Mouse (Mus musculus): ENCODE results near the gene Krt7. TPM values are rescaled to one million over a fixed set of nuclear protein-coding genes. Genes with fewer than 3 reads are reported as not detected.
A peak's percentile ranks its signal among the peaks of the same experiment; 100 is the strongest.

Gene Krt7
- total RNA-seq, 2 experiments from 2014 or later = 9.3 to 10.0 TPM

- DNase-seq = no peak
These were observed 34.1 kb upstream of the Krt7 start for GRCm38 (mm10) chr15:101376776-101377061.

- no peak for DNase-seq
These were observed 32.2 kb upstream of the Krt7 start for GRCm38 (mm10) chr15:101378646-101379045.

- DNase-seq = peak; percentile 53
These were observed 29.1 kb upstream of the Krt7 start for GRCm38 (mm10) chr15:101381758-101382157.

GRCm38 (mm10) chr15:101382811-101383210 is 28.0 kb upstream of the Krt7 start:
- DNase-seq = peak; percentile 84

GRCm38 (mm10) chr15:101384610-101385009 is 26.2 kb upstream of the Krt7 start:
- DNase-seq = no peak

- no peak for DNase-seq
These were observed 25.8 kb upstream of the Krt7 start for GRCm38 (mm10) chr15:101385064-101385463.

GRCm38 (mm10) chr15:101387176-101387575 is 23.7 kb upstream of the Krt7 start:
- peak; percentile 58 for DNase-seq

- no peak for DNase-seq
These were observed 22.8 kb upstream of the Krt7 start for GRCm38 (mm10) chr15:101388034-101388541.

- no peak for DNase-seq
These were observed 20.6 kb upstream of the Krt7 start for GRCm38 (mm10) chr15:101390203-101390602.

- DNase-seq = no peak
These were observed 18.6 kb upstream of the Krt7 start for GRCm38 (mm10) chr15:101392251-101392650.

- DNase-seq = no peak
These were observed 15.9 kb upstream of the Krt7 start for GRCm38 (mm10) chr15:101394908-101395307.

- DNase-seq = no peak
These were observed 14.4 kb upstream of the Krt7 start for GRCm38 (mm10) chr15:101396466-101396865.

- no peak for DNase-seq
These were observed 13.9 kb upstream of the Krt7 start for GRCm38 (mm10) chr15:101396921-101397320.

GRCm38 (mm10) chr15:101397683-101398082 is 13.2 kb upstream of the Krt7 start:
- DNase-seq = no peak

- DNase-seq = peak; percentile 61
These were observed 12.6 kb upstream of the Krt7 start for GRCm38 (mm10) chr15:101398269-101398668.

- no peak for DNase-seq
These were observed 1.3 kb downstream of the Krt7 start for GRCm38 (mm10) chr15:101412188-101412587.

- DNase-seq = peak; percentile 39
These were observed 3.2 kb downstream of the Krt7 start for GRCm38 (mm10) chr15:101413916-101414635.

- DNase-seq = no peak
These were observed 4.1 kb downstream of the Krt7 start for GRCm38 (mm10) chr15:101414807-101415565.

- peak; percentile 25 for DNase-seq
These were observed 8.1 kb downstream of the Krt7 start for GRCm38 (mm10) chr15:101418950-101419349.

GRCm38 (mm10) chr15:101420903-101421302 is 10.1 kb downstream of the Krt7 start:
- peak; percentile 59 for DNase-seq

- no peak for DNase-seq
These were observed 14.1 kb downstream of the Krt7 start for GRCm38 (mm10) chr15:101424914-101425313.

GRCm38 (mm10) chr15:101436611-101437010 is 25.8 kb downstream of the Krt7 start:
- DNase-seq = no peak

GRCm38 (mm10) chr15:101438555-101438954 is 27.7 kb downstream of the Krt7 start, which contains the start of gene Krt87:
Krt87 (minus strand) TSS chr15:101438804.
- no peak for DNase-seq

- DNase-seq = no peak
These were observed 30.0 kb downstream of the Krt7 start for GRCm38 (mm10) chr15:101440837-101441236.

All from heart, postnatal 4 days (tissue).